Mouse (Mus musculus) common myeloid progenitor, adult 5-6 weeks (primary cell): ENCODE data around the gene Gm2888. TPM values are rescaled to one million over a fixed set of nuclear protein-coding genes. Genes with fewer than 3 reads are reported as not detected.
"Not testable (repeated sequence)": the region's sequence is repeated elsewhere in the genome, so short reads cannot be mapped to it uniquely, and the experiment has no call there.

Source experiments
- ATAC-seq: replicated peaks from 2 replicates; pipeline ENCODE4 v1.8.0; 2016; ENCODE audit warnings: low read depth, mild to moderate bottlenecking, moderate TSS enrichment, inconsistent platforms; ENCODE audit not compliant: poor library complexity, severe bottlenecking
- total RNA-seq: library from RNA; stranded (forward); fragments of 200-1000, 187-1606 nt; gene quantifications from 2 replicates; pipeline ENCODE4 v1.2.3, GENCODE M21; 2017

Gene Gm2888
- total RNA-seq: not detected in 2 replicates

DNA sequence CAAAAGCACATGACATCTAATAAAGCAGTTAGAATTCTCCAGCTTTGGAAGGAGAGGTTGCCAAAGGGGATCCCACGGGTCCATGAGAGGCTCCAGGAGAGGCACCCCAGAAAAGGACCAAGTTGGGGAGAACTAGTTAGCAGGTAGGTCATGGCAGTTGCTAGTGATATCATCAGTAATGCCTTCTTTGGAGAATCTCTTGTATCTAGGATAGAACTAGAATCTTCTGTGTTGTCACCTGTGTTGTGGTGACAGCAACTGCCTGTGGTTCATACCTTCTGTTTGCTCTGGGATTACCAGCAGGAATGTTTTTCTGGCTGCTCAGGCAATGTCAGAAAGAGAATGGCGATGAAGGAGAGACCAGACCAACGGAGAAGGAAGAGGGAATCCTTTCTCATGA, at the start of gene Gm2888:
Gm2888 (plus strand) TSS at position 301 of the 400 bp plus-strand sequence.
- ATAC-seq: not testable (repeated sequence)

DNA sequence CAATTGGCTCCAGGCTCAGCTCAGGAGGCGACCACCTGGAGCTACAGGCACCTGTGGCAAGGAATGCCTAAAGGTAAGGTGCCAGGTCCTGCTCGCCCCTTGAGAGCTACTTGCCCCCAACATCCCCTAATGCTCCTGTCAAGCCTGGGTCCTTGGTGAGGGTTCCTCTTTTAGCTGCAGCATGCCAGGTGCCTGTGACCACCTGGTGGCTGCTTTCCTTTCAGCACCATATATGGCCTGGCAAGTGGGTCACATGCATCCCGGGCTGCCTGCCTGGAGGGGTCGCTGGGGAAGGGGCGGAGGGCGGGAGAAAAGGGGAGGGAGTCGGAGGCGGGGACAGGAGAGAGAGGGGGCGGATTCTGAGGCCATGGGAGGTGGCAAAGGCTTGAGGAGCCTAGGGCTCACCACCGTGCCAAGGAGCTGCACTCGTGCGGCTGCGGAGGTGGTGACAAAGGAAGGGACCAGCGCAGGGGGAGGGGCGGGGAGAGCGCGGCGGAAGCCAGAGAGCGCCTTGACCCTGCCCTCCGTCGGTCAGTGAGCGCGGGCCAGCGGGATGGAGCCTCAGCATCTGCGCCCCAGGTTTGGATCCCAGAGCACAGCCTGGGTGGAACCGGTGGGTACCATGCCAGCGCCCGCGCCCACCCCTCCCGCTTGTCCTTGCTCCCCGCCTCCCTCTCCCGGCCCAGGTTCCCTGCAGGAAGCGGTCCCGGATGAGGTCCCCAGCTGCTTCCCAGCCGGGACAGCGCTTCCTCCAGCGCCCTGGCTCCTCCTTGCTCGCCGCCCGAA, 19.1 kb downstream of the Gm2888 start, which contains the start of gene Gm2897:
Gm2897 (plus strand) TSS at position 559 of the 786 bp plus-strand sequence.
- ATAC-seq: not testable (repeated sequence)

DNA sequence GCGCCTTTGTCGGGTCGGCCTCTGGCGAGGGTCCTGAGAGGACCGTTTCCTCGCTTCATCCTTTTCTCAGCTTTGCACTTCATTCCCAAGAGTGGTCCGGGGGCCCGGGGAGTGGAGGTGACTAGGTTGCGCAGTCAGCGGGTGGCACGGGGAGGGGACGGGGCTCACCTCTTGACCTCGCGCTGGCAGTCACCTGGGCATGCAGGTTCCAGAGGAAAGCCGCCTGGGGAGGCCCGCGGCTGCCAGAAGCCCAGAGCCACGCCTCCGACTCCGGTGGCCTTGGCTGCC, 19.7 kb downstream of the Gm2888 start:
- ATAC-seq: not testable (repeated sequence)

DNA sequence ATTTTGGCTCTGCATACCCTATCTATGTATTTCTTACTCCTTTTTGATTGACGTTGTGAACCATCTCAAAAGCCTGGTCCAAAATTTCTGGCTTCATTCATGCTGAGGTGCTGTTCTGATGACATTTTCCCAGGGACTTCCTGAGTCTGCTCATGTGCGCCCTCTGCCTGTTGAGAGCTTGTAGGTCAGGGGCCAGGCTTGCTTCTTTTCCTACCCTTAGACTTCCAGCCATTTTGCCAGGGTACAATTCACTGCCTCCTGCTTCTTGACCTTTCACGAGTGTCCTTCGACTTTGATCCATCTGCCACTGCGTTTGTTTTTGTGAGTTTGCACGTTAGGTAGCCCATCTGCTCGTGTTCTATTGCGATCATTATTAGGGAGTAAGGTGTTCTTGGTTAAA, 20.3 kb downstream of the Gm2888 start:
- not testable (repeated sequence) for ATAC-seq

Other genes starting within 250 kb of the Gm2888 start
- gene Gm2897, start 19.3 kb downstream of the Gm2888 start, total RNA-seq: 1.4 TPM in 1 of 2 replicates, not detected in the other
- 1.2 TPM in 1 of 2 replicates, not detected in the other for gene Gm10340, start 104.0 kb downstream of the Gm2888 start, total RNA-seq
- not detected in 2 replicates for gene Gm5795, start 158.3 kb downstream of the Gm2888 start, total RNA-seq
- not detected in 2 replicates for gene D830030K20Rik, start 178.5 kb downstream of the Gm2888 start, total RNA-seq